Mouse (Mus musculus): Measurements from ENCODE around the gene Asic1.

Gene Asic1

DNA sequence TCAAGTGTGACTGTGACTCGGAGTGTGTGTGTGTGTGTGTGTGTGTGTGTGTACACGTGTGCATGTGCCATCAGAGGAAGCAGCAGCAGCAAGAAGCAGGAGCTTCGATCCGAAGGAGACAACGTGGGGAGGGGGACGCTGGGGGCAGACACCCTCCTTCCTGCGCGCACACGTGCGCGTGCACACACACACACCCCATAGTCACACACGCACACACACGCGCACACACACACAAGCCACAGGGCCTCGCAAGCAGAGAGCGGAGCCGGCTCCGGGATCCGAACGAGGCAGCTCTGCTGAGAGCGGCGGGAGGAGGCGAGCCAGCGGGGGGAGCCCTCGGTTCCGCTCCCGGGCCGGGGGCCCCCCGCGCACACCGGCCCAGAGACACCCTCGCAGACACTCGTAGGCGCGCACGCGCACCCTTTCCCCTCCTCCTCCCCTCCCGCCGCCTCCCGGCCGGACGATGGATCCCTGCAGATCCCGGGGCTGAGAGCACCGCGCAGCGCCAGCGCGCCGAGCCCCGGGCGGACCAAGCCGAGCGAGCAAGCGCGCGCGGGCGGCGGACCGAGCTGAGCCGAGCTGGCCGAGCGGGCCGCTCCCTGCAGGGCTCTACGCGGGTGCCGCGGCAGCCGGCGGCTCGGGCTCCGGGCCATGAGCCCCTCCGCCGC, at the start of gene Asic1:
Asic1 (plus strand) TSS at position 215 of the 668 bp plus-strand sequence.
- peak; percentile 72 for DNase-seq

- DNase-seq = no peak
Observed at GRCm38 (mm10) chr15:99622063-99622462, 48.1 kb upstream of the Asic1 start.

DNA sequence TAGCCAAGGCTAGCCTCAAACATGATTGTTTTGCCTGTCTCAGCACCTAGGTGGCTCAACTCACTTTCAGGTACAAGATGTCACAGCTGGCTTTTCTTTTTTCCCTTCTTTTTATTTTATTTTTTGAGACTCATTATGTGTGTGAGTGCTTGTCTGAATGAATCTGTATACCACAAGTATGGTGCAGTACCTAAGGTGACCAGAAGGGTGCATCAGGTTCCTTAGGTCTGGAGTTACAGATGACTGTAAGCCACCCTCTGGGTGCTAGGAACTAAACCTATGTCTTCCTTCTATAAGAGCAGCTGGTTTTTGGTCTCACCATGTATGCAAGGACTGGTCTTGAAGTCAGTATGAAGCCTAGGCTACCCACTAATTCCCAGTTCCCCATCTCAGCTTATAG, 38.5 kb upstream of the Asic1 start:
- no peak for DNase-seq

GRCm38 (mm10) chr15:99634702-99635101, 35.5 kb upstream of the Asic1 start:
- no peak for DNase-seq

GRCm38 (mm10) chr15:99637405-99638123, 32.6 kb upstream of the Asic1 start:
- DNase-seq = no peak

DNA sequence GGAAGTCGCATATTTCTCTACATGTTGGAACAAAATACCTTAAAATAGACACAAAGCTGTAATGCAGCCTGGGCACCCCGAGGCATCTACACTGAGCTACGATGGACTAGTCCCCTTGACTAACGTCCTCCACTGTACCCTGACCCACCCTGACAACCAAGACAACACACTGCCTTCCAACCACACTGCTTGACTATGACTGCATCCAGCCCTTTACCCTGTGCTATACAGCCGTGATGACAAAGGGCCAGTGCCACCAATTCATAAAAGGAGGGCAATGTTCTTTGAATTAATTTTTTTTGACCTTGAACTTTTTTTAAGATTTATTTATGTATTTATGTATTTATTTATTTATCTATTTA, 32.1 kb upstream of the Asic1 start:
- DNase-seq = no peak

DNA sequence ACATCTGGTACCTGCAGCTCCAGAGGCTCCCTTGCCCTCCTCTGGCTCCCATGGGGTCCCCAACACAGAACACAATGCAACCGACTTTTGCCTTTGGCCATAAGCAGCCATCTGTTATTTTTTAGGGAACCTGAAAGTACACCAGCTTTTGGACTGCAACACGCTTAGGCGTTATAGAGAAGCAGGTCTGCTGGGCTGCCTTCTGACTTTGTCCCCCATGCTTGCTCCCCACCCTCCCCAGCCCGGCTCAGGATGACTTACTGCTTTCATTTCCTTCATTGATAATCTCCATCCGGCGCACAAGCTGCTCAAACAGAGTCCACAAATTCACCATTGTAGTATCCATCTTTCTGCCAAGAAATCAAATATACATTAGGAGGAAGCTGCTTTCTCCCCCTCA, 27.5 kb upstream of the Asic1 start:
- DNase-seq = no peak

GRCm38 (mm10) chr15:99643832-99644231, 26.3 kb upstream of the Asic1 start:
- DNase-seq = no peak

DNA sequence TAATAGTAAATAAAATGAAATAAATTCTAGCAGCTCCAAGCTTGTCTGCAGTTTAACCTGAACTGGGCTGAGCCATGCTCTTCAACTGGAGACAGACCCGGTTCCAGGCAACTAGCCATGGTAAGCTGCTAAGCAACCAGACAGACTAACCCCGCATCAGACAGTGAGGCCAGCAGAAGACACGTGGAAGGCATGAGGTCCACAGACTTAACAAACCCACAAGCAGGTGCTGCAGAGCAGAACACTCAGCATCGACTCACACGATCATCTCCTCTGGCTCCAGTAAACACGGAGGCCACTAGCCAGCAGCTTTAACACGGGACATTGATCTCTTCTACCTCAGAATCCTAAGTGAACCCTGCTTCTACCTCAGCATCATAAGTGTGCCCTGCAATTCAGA, 25.4 kb upstream of the Asic1 start:
- no peak for DNase-seq

DNA sequence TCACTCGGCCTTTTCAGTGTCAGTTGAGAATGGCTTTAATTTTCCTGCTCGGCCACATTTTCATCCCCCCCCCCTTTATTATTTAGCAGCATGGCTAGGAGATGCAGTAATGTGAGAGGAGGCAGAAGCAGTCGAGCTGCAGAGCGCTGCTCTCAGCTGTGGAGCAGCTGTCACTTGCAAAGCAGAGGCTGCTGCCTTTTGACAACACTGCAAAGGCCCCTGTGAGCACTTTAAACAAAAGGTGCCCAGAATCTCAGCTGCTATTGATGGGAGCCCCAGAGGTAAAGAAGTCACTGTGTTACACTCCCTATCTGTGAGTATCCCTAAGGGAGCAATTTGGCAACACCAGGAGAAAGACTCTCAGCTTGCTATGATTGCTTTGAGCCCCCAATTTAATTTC, 21.8 kb upstream of the Asic1 start:
- no peak for DNase-seq

DNA sequence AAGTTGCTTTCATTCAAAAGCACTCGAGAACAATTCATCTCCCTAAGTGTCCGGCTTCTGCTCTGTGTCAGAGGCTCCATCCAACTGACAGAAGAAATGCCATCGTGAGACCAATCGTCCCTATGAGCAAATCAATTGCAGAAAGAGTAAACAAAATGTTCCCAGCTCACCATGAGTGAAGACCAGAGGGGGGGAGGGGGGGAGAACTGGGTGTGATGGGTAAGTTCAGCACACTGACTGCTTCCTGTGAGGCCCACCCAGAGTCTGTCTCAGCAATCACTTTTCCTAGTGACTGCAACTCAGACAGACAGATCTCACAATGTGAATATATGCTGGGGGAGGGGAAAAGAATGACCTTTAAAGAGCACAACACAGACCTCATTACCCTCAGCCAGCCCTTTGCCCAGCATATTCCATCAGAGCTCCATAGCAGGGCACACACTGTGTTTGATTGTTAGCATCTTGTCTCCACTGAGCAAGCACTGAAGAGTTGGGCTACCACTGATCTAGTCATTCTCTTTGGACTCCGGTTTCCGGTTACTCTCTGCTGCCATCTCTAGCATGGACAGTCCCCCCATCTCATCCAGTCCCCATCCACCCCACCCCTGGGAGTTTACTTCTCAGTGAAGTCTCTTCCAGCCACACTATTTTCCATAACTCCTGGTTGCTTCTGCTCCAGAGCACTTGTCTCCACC, 21.0 kb upstream of the Asic1 start:
- DNase-seq = no peak

- DNase-seq = no peak
Observed at GRCm38 (mm10) chr15:99650304-99650703, 19.9 kb upstream of the Asic1 start.

GRCm38 (mm10) chr15:99651163-99651872, 18.9 kb upstream of the Asic1 start, which contains the start of gene Racgap1:
TSS of gene Racgap1 (minus strand) at chr15:99651656.
- DNase-seq = peak; percentile 98

DNA sequence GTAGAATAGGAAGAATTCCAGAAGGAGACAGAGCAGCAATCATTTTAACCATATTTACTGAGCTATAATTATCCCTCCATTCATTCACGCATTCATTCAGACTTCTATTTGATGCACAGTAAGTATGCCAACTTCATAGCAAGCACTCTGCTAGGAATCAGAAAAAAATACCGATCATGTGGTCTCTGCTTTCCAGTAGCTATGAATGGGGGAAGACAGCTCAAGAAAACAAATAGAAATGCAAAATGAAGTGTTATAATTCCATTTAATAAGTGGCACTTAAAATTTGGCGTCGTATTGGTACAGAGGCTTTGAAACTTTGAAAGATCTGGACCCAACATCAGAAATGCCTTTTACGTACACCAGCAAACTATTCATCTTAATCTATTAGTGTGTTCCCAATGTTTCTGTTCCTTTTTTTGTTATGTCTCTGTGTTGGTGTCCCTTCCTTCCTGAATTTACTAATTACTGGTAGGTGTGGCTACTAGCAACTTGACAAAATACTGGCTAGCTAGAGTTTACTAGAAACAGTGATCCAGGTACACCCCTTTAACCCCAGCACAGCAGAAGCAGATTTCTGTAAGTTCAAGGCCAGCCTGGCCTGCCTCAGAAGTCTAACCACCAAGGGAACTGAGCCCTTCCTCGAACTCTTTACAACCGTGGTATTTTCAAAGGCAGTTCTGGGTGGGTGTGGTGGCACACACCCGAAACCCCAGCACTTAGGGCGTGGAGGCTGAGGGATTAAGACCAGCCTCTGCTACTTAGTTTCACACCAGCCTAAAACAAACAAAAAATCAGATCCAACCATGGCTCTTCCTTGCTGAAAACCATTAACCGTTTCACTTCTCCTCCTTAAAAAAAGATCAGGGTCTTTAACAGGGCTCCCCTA, 17.9 kb upstream of the Asic1 start:
- no peak for DNase-seq

GRCm38 (mm10) chr15:99653291-99653690, 16.9 kb upstream of the Asic1 start:
- DNase-seq = no peak

GRCm38 (mm10) chr15:99653876-99654275, 16.3 kb upstream of the Asic1 start:
- no peak for DNase-seq

DNA sequence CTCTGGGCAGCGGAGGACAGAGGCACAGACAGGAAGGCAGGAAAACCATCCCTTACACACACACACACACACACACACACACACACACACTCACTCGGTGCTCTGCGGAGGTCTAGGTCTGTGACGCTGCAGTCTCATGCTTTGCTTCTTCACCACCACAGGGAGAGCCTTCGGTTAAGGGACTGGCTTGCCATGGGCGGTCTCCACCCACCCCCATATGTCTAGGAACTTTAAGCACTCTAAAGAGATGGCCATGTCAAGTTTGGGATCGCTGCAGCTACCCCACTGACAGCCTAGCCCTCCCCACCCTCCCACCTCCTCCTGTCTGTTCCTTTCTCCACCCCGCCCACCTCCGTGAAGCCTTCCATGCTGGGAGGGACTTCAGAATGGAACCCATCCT, 14.2 kb upstream of the Asic1 start:
- DNase-seq = no peak

- DNase-seq = no peak
Observed at GRCm38 (mm10) chr15:99658437-99658836, 11.7 kb upstream of the Asic1 start.

DNA sequence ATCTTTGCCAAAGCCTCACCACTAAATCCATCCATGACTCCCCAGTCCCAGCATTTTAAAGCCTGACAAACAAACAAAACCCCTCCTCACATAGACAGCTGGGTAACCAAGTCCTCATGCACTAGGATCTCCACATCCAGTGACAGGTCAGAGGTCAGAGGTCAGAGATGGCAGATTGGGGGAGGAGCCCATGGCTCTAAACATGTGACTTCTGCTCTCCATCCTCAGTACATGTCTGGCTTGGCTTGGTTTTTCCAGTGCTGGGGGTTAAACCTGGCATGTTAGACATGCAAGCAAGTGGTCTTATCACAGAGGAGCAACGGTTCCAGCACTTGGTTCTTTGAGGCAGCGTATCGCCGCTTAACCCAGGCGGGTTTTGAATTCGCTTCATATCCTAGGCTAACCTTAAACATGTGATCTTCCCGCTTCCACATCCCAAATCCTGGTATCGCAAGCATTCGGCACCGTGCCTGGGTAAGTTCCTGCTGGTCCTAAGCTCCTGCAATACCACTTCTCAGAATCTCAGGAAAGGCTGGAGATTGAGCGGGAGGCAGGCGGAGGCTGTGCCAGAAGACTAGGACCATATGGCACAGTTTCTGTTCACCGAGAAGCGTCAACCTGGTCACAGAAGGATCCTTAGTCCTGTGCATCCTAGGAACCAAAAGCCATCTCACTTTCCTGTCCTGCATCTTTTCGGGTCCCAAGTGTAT, 8.9 kb upstream of the Asic1 start:
- no peak for DNase-seq

DNA sequence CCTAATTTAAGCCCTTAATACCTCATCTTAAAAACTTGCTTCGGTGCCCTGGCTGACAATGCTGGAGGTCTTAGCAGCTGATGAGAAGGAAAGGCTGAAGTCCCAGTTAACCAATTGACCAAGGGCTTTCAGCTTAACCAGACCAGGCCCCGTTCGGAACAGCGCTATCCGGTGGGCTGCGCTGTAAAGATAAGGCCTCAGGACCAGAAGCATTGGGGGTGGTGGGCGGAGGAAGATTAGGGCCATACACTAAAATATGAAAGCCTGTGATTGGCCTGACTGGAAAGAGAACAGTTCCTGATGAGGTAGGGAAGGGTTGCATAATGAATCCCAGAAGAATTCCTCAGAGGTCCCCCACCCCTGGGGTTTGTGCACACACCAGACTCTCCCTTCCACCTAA, 7.8 kb upstream of the Asic1 start:
- no peak for DNase-seq

DNA sequence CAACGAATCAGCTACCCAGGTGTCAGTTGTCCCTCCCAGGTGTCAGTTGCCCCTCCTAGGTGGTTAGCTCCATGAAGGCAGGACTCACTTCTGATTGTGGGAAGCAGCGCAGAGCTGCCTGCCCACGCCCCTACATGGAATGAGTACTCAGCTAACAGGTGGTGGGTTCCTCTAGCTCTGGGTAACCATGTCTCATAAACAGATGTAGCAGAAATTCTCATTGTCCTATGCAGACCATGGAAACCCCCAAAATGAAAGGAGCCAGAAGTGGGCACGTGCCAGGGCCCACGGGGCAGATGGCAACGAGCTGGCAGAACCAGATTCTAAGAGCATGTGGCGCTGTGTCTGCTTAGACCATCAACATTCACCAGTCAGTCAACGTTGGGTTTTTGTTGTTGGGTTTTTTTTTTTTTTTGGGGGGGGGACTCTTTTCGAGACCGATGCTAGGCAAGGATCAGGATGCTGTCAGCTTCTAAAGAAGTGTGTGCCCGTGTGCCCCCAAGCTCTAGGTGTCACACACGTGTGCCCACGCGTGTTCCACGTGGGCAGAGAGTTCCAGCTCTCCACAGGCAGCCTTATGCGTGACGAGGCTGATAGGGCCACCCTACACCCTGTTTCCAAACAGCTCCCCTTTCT, 6.1 kb upstream of the Asic1 start:
- DNase-seq = no peak
